Mouse (Mus musculus): ENCODE measurements around the gene Slc43a3.

GRCm38 (mm10) chr2:84939306-84939705, 2.9 kb downstream of the Slc43a3 start:
- TF ChIP-seq CTCF (IDR thresholded peaks at IDR 0.05; ENCODE audit: low read depth): 0 out of 2 replicates have a peak, but pooled peaks have one; percentile 23
- TF ChIP-seq EP300 (IDR thresholded peaks at IDR 0.05; ENCODE audit: low read depth): 0 out of 2 replicates have a peak, but pooled peaks have one; percentile 12

All from liver, postnatal 0 days (tissue).